Mouse (Mus musculus) ovary, adult 18-20 months (tissue): ENCODE measurements around the gene Metrn.
A peak's percentile ranks its signal among the peaks of the same experiment; 100 is the strongest.

Source experiments
- DNase-seq: peaks from one replicate; pipeline ENCODE4 v3.0.0; 2022; ENCODE audit warnings: low spot score, mixed read lengths

Metrn gene

GRCm38 (mm10) chr17:25796951-25797369, at the start of gene Metrn:
Gene Metrn (minus strand): TSS chr17:25797136.
- DNase-seq: peak; percentile 79

DNA sequence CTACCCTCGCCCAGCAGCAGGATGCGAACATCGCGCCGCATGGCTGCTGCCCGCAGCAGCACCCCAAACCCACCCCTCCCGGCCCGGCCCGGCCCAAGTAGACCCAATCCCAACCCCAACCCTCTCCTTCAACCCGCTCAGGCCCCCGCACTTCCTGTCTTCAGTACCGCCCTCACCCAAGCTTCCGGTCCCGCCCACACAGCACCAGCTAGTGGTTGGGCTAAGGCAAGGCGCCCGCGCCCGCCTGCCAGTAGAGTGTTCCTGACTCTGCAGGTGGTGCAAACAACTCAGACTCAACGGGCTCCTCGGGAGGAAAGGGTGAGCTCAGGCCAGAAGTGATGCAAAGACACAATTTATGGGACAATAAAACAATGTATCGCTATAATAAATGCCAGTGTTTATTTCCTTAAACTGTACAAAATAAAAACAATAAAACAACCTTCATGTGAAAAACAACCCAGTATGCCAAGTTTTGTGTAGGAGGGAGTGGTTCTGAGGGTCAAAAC, 47.5 kb upstream of the Metrn start, which contains the start of gene Rhot2:
Gene Rhot2 (minus strand): TSS at position 456 of the 506 bp plus-strand sequence.
- peak; percentile 94 for DNase-seq

- no peak for DNase-seq
Measured at GRCm38 (mm10) chr17:25843636-25844395, 46.9 kb upstream of the Metrn start.

DNA sequence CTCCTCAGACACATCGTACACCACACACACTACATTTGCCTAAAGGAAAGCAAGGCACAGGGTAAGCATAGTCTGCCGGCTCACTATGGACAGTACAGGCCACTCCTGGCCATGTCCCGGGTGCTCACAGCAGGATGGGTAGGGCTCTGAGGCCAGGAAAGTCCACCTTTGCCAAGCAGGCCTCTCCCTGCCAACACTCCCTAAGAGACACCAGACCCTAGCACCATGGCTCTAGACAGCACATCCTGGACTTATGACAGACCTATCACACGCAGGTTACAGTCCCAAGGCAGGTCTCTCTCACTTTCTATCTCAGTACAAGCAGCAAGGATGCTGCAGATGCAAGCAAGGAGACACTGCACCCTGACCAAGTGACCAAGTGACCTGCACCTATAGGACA, 46.2 kb upstream of the Metrn start:
- DNase-seq: no peak

DNA sequence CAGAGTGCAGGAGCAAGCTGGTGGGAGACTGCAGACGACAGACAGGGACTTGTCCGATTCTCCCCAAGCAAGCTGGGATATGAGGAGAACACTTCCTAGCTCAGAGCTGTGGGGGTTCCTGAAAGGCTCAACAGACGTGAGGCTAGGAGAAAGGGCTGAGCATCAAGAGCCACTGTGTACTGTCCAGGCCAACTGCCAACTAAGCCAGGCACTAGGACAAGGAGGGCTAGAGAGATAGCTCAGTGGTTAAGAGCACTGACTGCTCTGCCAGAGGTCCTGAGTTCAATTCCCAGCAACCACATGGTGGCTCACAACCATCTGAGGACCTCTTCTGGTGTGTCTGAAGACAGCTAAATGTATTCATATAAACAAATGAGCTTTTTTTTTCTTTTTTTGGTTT, 45.6 kb upstream of the Metrn start:
- no peak for DNase-seq

- no peak for DNase-seq
Measured at GRCm38 (mm10) chr17:25841117-25841880, 44.4 kb upstream of the Metrn start, which contains the start of gene Gm20683. Gene Gm20683 (minus strand): TSS chr17:25841763.

DNA sequence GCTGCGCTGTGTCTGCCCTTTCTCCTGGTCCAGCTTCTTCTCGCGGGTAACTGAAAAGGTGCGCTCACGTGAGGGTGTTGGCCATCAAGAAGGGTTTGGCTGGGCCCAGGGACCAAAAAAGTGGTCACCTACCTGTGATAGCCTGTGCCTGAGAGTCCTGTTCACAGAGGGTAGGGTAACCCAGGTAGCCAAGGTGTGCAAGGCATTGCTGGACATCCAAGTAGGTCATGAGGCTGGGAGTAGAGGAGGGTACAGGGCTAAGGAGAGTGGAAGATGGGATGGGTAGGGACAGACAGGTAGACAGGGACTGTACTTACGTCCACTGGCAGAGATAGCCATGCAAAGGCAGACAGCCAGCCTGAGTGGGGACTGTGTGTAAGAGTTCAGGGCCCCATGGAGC, 43.6 kb upstream of the Metrn start:
- DNase-seq: no peak

GRCm38 (mm10) chr17:25839455-25840235, 42.7 kb upstream of the Metrn start:
- no peak for DNase-seq

- DNase-seq: no peak
Measured at GRCm38 (mm10) chr17:25838904-25839303, 42.0 kb upstream of the Metrn start.

DNA sequence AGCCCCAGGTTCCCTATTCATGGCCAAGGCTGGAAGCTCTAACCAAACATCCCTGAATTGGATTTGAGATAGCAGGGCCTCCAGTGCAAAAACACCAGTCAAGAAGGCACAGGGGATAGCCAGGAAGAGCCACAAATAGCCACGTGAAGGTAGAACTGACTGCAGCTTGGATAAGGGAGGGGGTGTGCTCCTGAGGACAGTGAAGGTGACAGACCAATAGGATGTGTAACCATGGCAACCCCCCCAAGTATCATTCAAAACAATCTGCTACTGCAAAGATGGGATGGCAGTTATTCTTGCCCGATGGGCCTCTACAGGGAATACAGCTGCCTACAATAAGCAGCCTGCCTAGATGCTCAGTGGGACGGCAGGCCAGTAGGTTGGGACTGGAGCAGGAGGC, 40.6 kb upstream of the Metrn start:
- DNase-seq: no peak

DNA sequence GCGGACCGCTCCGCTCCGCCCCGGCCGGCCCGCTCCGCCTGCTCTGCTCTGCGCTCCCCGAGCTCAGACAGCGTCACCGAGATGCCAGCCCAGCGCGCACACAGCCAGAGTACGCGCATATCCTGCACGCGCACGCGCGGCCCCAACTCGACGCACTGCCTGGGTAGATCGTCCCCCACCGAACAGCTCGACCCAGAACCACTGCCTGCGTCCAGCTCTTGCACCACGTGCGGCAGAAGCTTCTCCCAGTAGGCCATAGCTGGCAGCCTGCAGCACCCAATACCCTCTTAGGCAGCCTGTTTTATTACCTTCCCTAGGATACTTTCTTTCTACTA, 40.1 kb upstream of the Metrn start, which contains the start of gene Rhbdl1:
Gene Rhbdl1 (minus strand): TSS at position 220 of the 335 bp plus-strand sequence.
- DNase-seq: peak; percentile 71

- DNase-seq: no peak
Measured at GRCm38 (mm10) chr17:25836397-25837075, 39.6 kb upstream of the Metrn start.

GRCm38 (mm10) chr17:25835816-25836215, 38.9 kb upstream of the Metrn start:
- DNase-seq: no peak

DNA sequence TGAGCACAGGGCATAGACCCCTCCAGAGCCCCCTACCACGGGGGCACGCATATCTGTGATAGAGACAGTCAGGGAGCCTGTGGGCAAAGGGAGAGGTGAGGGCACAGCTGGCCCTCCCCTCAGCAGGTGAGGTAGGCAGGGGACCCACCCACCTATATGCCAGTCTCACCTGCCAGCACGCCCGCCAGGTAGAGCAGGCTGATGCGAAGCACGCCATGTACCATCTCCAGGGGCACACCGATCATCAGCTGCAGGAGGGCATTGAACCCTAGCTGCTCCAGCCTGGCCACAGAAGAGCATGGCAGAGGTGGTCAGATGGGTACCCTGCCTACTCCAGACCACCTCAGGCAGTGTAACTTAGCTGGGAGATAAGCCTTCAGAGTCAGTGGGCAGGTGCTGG, 38.4 kb upstream of the Metrn start:
- no peak for DNase-seq

- no peak for DNase-seq
Measured at GRCm38 (mm10) chr17:25834595-25835222, 37.8 kb upstream of the Metrn start.

DNA sequence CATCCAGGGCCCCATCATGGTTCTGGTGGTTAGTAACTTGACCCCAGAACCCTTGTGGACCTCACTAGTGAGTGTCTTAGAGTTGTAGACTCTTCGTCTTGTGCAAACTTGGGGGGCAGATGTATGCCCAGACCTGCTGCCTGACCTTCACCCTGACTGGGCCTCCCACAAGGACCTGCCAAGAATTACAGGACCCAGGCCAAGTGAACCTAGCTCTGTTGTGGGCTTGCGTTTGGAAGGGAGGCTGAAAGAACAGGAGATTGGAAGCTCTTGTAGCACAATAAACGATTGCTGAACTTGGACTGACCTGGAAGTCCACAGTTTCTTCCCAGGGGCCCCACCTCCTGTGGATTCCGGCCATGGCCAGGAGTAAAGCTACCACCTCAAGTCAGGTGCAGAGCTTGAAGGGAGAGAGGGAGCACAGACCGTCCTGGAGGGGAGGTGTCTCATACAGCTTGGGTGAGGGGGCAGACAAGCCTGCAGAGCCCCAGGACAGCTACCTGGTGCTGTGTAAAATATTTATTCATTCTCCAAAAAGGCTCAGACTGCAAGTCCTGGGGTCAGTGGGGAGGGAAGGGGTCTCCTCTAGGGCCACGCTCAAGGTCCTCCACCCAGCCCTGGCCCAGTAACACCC, 37.1 kb upstream of the Metrn start:
- DNase-seq: no peak

DNA sequence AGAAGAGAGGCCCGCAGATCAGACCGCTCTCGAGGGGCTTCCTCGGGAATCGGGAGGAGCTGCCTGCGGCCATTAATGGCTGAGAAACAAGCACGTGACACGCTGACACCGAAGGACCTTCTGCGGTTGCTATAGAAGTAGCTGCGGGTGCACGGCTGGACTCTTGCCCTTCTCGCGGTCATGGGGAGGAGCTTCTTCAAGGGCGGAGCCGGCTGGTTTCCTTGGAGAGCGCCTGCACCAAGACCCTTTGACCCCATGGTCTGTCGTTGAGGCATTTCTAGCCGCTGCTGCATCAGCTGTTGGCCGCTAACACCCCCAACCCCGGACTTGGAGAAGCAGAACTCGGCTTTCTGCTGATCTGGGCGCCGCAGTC, 36.3 kb upstream of the Metrn start, which contains the start of gene Stub1:
Gene Stub1 (minus strand): TSS at position 114 of the 373 bp plus-strand sequence.
- DNase-seq: peak; percentile 94

DNA sequence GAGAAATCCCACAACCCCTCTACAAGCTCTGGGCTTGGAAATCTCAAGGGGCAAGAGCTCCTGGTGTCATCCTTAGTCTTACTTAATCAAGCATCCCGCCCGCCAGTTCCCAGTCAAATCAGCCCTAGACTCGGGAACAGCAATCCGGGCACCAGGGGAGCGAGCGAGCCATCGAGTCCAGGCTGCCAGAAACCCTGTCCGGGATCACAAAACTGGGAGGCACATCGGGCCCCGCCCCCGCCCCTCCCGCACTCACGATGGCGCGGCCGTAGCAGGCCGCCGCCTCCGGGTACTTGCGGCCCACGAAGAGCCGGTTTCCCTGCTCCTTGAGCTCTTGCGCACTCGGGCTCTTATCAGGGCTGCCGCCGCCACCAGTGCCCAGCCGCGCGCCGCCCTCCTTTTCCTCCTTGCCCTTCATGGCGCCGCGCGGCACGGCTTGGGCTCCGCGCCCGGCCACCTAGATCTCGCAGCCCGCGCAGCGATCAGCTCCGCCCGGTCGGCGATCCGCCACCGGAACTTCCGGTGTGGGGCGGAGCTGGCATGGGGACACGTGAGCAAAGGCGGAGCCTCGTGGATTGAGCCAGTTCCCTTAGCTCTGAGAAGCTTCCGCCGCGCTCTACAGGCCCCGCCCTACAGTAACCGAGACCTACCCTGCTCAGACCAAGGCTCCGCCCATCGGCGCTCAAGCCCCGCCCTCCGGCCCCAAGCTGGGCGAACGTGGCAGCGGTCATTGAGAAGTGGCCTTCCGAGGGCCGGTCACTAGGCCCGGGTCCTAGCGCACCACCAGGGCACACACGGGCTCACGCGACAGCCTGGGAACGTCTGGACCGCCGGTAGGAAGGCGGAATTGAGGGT, 35.7 kb upstream of the Metrn start:
- peak; percentile 99 for DNase-seq

- DNase-seq: no peak
Measured at GRCm38 (mm10) chr17:25831451-25832281, 34.7 kb upstream of the Metrn start.
